Mouse (Mus musculus) thymus, adult 2 months (tissue): ENCODE data around the gene Tprkb.
"Not testable (repeated sequence)": the region's sequence is repeated elsewhere in the genome, so short reads cannot be mapped to it uniquely, and the experiment has no call there.

Experiments used
- CTCF ChIP-seq: fragments of 200-500 bp; IDR thresholded peaks from 2 replicates; pipeline ENCODE4 v1.5.1; 2012; ENCODE audit warnings: mild to moderate bottlenecking, control low read depth, low read length, moderate library complexity, borderline replicate concordance; ENCODE audit not compliant: control insufficient read depth, poor library complexity, insufficient read depth; ENCODE audit errors: extremely low read depth
- POLR2A ChIP-seq: fragments of 200-500 bp; IDR thresholded peaks from 2 replicates; pipeline ENCODE4 v1.6.1; 2012; ENCODE audit warnings: mild to moderate bottlenecking, low read length, control low read depth, moderate library complexity; ENCODE audit not compliant: control insufficient read depth, poor library complexity, insufficient read depth; ENCODE audit errors: extremely low read depth

DNA sequence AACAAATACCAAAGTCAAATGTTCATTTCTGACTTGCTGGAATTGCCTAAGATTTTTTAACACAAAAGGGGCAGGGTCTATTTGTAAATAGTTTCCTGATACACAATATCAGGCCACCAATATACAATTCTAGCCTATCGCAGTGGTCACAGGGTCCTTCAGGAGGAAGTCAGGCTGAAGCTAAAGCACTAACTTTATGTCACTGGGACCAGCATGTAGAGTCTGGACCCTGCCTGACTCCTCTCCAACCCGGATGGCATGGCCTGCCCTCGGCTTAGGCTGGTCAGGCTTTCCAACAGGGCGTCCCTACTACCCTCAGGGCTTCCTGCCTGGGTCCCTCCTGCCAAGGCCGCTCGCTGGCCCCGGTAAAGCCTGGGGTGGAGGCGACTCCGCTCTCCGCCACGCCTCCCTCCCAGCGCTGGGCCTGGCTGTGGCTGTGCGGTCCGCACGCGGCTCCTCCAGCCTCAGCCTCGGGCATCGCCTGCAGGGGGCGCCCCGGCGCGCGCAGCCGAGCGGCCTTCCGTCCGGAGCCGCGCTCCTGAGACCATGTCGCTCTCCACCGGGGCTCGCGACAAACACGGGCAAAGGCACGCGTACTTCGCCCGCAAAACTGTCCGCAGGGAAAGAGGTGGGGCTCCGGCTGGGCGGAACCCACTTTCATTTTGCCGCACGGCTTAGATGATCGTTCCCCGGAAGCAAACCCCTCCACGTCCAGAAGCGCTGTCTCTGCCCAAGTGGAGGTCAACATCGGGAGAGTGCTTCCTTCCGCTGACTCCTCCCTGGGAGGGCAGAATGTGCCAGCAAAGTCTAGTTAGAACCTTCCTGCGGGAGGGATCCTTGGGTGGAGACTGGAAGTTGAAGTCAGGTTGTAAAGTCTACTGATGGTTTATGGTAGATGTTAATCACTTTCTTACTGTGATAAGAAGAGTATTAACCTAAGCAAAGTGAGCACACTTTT lies 25.1 kb downstream of the Tprkb start:
- TF ChIP-seq CTCF: peak; percentile 90
- not testable (repeated sequence) for TF ChIP-seq POLR2A
